27 mouse cellular contexts compared by ENCODE assay signal in the genomic region with DNA sequence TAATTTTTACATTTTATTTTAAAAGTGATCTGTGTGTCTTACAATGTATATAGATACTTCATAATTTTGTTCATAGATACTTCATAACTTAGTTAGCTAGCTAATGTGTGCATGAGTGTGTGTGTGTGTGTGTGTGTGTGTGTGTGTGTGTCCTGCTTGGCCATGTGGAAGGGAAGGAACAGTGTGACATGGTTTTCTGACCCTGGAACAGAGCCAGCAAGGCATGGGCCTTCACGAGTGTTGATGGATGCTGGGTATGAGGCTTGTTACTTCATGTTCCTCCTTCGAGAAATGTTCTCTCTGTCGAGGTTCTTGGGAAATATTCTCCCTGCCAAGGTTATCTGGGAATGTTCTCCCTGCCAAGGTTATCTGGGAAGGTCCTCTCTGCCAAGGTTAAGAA. TPM values are rescaled to one million over a fixed set of nuclear protein-coding genes. Genes with fewer than 3 reads are reported as not detected.
"Had no signal": no experiment of that assay in that cellular context is flagged by ENCODE, and none has a peak within 500 bp of the region (broad histone marks: within the 10 kb centered on the region; RNA-seq: fewer than 3 reads in every experiment).

No protein-coding gene starts in this region.

- DNase-seq: heart, postnatal 10 days; heart, postnatal 14 days; heart, postnatal 36 days; heart, postnatal 4 days; kidney, adult 11 months; kidney, adult 18-20 months; kidney, adult 2 months; kidney, adult 8-10 months; kidney, adult 9 months; kidney, postnatal 10 days; kidney, postnatal 14 days; kidney, postnatal 25 days; kidney, postnatal 4 days; layer of hippocampus, adult 9-11 months; layer of hippocampus, postnatal 36 days had no signal

RNA-seq across cellular contexts. Expression of gene Gm47996, which starts 23.8 kb away (rescaled TPM):
- total RNA-seq: heart, postnatal 10 days; heart, postnatal 14 days; heart, postnatal 25 days; heart, postnatal 36 days; heart, postnatal 4 days; hindbrain, postnatal 0 days; layer of hippocampus, adult 18-20 months; layer of hippocampus, adult 2 months; layer of hippocampus, adult 8-10 months; layer of hippocampus, postnatal 10 days; layer of hippocampus, postnatal 14 days; layer of hippocampus, postnatal 25 days; layer of hippocampus, postnatal 36 days; left cerebral cortex, adult 18-20 months; left cerebral cortex, adult 2 months; left cerebral cortex, adult 8-10 months had no signal

RNA-seq across cellular contexts. Expression of gene 3110040M04Rik, which starts 29.8 kb away (rescaled TPM):
- total RNA-seq: heart, postnatal 10 days; heart, postnatal 14 days; heart, postnatal 25 days; heart, postnatal 36 days; heart, postnatal 4 days; hematopoietic stem cell, adult 5-6 weeks; hindbrain, postnatal 0 days; layer of hippocampus, adult 18-20 months; layer of hippocampus, adult 2 months; layer of hippocampus, adult 8-10 months; layer of hippocampus, postnatal 10 days; layer of hippocampus, postnatal 14 days; layer of hippocampus, postnatal 25 days; layer of hippocampus, postnatal 36 days; left cerebral cortex, adult 18-20 months; left cerebral cortex, adult 2 months; left cerebral cortex, adult 8-10 months had no signal

RNA-seq across cellular contexts. Expression of gene Gm47995, which starts 35.5 kb away (rescaled TPM):
- total RNA-seq: heart, postnatal 10 days; heart, postnatal 14 days; heart, postnatal 25 days; heart, postnatal 36 days; heart, postnatal 4 days; hematopoietic stem cell, adult 5-6 weeks; hindbrain, postnatal 0 days; layer of hippocampus, adult 18-20 months; layer of hippocampus, adult 2 months; layer of hippocampus, adult 8-10 months; layer of hippocampus, postnatal 10 days; layer of hippocampus, postnatal 14 days; layer of hippocampus, postnatal 25 days; layer of hippocampus, postnatal 36 days; left cerebral cortex, adult 18-20 months; left cerebral cortex, adult 2 months; left cerebral cortex, adult 8-10 months had no signal

RNA-seq across cellular contexts. Expression of gene Gm8947, which starts 41.6 kb away (rescaled TPM):
- total RNA-seq: heart, postnatal 10 days; heart, postnatal 14 days; heart, postnatal 25 days; heart, postnatal 36 days; hematopoietic stem cell, adult 5-6 weeks; hindbrain, postnatal 0 days; layer of hippocampus, adult 18-20 months; layer of hippocampus, adult 2 months; layer of hippocampus, adult 8-10 months; layer of hippocampus, postnatal 10 days; layer of hippocampus, postnatal 14 days; layer of hippocampus, postnatal 25 days; layer of hippocampus, postnatal 36 days; left cerebral cortex, adult 18-20 months; left cerebral cortex, adult 2 months; left cerebral cortex, adult 8-10 months had no signal

RNA-seq across cellular contexts. Expression of gene Gm47985, which starts 51.4 kb away (rescaled TPM):
- total RNA-seq: hematopoietic stem cell, adult 5-6 weeks; hindbrain, postnatal 0 days; layer of hippocampus, adult 18-20 months; layer of hippocampus, adult 2 months; layer of hippocampus, postnatal 10 days; layer of hippocampus, postnatal 14 days; layer of hippocampus, postnatal 25 days; layer of hippocampus, postnatal 36 days; left cerebral cortex, adult 18-20 months; left cerebral cortex, adult 2 months; left cerebral cortex, adult 8-10 months had no signal
